Mouse (Mus musculus) spleen, postnatal 10 days (tissue): Measurements from ENCODE around the gene Ttpal.
"Not testable (repeated sequence)": the region's sequence is repeated elsewhere in the genome, so short reads cannot be mapped to it uniquely, and the experiment has no call there.

Source experiments
- DNase-seq, 2 experiments: peaks; one replicate each; pipeline ENCODE4 v3.0.0; 2021 to 2022; ENCODE audit warnings: low spot score in 2 of 2

Gene Ttpal

DNA sequence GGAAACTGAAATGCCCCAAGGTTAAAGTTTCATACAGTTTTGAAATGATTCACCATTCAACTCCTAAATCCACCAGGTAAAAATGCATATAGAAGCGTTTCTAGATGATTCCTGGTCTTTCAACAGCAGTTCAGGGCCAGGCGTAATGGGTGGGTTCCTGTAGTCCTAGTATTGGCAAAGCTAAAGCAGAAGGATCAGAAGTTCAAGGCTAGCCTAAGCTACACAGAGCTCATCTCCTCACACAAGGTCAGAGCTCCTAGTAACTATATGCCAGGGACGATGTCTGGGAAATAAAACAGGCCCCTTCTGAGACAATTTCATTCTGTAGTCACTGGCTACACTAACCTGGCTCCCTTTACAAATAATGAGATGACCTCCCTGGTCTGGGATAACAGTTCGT, 29.1 kb downstream of the Ttpal start:
- DNase-seq: no peak

DNA sequence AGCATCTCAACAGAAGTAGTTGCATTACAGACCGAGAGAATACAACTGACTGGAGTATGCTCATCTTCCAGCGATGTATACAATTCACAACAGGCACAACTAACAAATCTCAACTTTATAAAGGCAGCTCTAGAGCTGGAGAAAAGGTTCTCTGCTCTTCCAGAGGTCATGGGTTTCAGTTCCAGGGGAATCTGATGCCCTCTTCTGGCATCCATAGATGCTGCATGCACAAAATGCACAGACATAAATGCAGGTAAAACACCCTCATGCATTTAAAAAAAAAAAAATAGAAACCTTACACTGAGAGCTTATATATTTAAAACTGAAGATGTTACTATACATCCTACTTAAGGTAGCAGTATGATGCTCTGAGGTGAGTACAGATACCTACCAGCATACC, 29.6 kb downstream of the Ttpal start:
- no peak for DNase-seq

DNA sequence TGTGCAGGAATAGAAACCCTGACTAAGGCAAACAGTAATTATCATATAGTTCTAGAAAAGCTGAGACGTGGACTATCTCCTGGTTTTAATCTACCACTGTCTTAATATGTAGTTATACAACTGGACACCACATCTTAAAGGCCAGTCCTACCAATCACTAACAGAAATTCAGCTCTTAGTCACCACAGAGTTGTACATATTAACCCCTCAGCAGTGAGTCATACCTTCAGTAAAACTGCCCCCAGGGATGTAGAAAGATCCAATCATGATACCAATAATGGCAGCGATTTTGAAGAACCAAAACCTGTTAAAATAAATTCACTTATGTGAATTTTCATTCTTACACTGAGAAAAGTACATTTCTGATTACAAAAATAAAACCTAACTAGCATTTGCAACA, 32.1 kb downstream of the Ttpal start:
- no peak for DNase-seq

DNA sequence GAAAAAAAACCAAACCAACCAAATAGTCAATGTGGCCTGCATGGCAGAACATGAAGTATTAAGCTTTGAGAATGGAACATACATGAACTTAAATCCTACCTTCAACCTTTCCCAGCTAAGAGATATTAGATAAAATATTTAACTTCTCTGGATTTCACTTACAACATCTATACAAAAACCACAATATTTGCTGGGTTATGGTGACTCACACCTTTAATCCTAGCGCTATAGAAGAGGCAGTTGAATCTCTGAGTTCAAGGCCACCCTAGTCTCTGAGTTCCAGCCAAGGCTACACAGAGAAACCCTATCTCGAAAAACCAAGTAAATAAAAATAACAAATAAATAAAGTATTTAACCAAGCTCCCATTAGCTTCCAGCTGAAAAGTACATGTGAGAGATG, 33.9 kb downstream of the Ttpal start:
- DNase-seq: no peak

DNA sequence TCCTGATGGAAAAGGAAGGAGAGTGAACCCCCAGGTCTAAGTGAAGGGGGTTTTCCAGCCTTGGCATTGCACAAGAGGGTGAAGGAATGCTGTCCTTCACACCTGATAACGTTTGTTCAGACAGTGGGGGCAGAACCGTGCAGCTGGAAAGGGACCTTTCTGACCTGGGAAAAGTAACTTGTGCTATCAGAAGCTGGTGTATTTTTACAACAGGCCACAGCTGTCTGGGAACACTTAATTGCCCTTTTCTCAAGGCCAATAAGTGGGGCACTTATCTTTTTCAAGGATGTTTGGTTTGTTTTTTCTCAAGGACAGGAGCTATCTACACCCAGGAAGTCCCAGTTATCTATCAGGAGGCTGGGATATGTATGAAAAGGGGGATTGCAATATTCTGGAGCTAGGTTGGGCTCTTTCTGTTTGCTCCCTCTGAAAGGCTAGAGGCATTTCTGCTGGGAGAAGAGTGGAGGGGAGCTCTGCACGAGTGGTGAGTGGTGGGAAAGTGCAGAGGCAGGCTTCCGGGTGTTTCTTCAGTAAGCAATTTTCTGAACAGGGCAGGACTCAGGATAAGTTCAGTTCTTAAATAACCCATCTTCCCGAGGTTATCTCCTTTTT, 35.6 kb downstream of the Ttpal start:
- no peak for DNase-seq

DNA sequence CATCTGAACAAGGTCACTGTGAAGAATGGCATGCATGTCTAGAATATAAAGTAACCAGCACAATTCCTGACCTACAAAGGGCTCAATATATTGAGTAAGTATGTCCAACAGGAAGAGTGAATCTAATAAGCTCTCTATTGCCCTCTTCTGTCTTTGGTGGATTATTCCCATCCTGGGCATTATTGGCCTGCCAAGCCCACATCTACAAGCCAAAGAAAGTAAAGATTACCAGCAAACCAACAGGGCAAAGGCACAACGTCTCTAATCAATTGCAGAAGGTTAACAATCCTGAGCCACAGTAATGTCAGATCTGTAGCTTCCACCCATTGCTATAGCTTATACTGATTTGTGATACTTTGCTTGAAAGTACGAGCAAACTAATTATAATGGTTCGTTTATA, 38.4 kb downstream of the Ttpal start:
- no peak for DNase-seq

DNA sequence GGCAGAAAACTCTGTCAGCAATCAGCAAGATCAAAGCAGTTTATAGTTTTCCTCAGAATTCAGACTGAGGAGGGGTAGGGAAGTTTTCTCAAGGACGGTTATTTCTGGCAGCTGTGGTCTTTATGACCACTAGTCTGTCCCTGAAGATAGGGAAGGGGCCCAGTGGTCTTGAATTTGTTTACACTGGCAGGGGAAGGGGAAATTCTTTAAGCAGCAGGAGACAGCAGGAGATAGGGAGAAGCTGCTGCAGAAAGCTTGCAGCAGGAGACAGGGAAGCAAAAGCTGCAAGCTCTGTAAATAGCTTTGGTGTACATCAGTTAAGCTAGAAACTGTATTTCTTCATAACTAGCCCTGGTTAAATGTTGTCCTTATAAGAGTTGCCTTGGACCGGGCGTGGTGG, 39.6 kb downstream of the Ttpal start:
- no peak for DNase-seq

DNA sequence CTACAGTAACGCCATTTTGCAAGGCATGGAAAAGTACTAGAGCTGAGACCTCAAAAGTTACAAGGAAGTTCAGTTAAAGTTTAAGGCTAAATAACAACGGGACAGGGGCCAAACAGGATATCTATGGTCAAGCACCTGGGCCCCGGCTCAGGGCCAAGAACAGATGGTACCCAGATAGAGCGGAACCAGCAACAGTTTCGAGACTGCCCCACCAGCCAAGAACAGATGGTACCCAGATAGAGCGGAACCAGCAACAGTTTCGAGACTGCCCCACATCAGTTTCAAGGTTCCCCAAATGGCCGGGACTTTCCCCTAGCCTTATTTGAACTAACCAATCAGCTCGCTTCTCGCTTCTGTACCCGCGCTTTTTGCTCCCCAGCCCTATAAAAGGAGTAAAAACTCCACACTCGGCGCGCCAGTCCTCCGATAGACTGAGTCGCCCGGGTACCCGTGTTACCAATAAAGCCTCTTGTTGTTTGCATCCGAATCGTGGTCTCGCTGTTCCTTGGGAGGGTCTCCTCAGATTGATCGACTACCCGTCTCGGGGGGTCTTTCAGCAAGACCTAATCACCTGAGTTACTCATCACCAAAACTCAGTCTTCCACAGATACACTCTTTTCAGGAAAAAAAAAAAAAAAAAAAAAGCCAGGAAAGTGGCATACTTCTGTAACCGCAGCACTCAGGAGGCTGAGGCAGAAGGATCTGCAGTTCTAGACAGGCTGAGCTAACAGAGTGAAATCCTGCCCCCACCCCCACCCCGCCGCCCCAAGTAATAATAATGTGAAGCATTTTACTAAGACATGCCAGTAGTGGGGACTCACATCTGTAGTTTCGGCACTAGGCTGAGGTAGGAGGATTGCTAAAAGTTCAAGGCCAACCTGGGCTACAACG, 40.8 kb downstream of the Ttpal start:
- peak; percentile 80 to 90 for DNase-seq

DNA sequence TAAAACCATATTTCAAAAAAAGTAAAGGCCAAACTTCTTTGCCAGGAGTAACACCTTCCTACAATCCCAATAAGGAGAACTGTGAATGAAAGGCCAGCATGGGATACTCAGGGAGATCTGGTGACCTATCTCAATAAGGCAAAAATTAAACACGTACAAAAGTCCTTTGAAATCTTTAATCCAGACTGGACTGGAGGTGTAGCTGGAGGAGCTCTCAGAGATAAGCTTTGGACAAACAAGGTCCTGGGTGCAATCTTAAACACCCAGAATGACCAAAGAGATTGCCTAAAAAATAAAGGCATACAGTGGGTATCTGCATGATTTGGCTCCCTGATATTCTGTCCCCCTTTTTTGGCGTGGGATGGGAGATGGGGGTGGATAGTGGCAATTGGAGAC, 41.5 kb downstream of the Ttpal start:
- DNase-seq: no peak

DNA sequence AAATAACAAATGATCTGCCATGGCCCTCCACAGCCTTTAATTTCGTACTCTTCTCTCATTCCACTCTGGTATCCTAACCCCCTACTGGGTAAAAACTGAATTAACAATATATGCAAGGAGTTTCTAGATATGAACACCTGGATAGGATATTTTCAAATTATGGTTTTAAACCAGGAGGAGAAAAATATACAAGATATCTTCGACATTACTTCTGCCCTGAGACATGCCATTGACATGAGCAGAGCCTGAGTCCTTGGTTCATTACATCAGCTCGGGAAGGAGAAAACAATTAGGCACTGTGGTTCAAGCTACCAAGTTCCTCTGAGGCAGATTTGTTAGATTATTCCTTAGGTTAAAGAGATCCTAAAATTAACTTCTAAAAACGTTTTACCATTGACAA, 41.9 kb downstream of the Ttpal start:
- no peak for DNase-seq

DNA sequence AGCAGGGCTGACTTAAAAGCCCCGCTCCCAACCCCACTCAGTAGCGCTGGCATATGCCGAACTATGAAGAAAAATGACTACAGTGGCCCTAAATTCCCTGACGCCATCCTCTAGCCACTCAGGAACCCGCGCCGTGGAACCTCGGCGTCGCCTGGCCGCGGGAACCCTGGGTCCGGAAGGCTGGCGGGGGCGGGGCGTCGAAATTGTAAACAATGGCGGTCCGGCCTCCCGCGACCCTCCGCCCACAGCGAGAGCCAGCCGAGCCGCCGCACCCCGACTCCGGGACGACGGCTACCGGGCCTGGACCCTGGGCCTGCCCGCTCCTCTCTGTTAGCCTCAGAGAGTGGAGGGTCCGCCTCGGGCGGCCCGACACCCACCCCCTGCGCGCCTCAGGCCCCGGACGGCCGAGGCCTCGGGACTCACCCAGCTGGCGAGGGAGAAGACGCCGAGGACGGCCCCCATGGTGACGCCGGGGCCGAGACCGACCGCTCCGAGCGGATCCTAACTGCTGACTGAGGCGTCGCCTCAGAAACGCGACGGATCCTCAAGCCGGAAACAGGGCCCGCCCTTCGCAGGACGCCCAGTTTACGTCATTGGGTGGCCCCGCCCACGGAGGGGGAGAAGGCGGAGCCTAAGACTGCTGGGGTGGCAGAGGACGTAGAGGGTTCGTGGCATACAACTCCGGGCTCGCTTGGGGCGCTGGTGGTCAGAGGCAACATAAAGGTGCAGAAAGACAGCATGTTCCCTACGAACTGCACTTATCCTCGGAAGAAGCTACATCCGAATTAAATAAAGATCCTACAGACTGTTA, 42.7 kb downstream of the Ttpal start, which contains the start of gene Serinc3:
TSS of gene Serinc3 (minus strand) at position 557 of the 811 bp plus-strand sequence.
- peak; percentile 100 for DNase-seq

DNA sequence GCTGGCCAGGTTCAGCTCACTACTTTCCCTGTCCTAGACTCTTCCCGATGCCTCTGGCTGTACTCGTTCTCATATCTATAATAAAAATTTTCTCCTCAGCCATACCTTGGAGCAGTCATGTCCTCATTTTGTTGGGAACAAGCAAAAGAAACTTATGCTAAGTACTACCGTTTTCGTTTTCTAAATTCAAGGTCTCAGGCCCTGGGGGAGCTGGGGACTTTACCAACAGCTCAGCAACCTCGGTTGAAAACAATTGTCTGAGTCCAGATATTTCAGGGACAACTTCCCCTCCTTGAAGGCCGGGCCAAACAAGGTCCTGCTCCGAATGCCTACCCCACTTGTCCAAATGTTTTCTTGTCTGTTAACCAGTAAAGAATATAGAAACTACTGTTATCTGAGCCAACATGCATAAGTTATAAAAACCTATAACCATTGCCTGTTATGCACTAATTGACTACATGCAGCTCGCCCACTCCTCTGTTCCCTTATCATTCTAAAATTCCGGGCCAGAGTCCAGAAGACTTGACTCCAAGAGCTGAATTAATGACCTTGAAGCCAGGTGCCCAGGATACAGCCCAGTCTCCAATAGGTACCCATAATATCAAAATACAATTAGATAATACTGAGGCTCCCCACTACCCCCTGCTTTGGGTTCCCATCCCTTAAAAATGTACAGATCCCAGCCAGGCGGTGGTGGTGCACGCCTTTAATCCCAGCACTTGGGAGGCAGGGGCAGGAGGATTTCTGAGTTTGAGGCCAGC, 43.8 kb downstream of the Ttpal start:
- DNase-seq: peak in 1 of 2 experiments; percentile 42

DNA sequence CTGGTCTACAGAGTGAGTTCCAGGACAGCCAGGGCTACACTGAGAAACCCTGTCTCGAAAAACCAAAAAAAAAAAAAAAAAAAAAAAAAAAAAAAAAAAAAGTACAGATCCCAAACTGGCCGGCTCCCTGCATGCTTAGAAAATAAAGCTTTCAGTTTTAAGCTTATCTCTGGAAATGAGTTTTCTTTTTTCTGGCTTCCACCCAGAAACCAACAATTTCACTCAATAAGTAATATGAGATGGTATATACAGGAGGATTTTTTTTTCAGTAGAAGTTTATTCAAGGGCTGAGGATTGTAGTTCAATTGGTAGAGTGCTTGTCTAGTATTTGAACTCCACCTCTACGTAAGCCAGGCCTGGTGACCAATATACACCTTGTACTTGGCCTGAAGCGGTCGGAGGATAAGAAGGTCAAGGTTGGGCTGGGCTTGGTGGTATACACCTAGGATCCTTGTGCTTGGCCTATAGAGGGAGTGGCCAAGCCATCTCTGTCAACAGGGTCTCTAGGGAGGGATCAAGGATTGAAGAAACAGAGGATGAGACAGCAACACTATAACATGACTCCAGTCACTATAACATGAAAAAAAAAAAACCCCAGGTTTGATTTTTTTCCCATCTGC, 44.5 kb downstream of the Ttpal start:
- no peak for DNase-seq

DNA sequence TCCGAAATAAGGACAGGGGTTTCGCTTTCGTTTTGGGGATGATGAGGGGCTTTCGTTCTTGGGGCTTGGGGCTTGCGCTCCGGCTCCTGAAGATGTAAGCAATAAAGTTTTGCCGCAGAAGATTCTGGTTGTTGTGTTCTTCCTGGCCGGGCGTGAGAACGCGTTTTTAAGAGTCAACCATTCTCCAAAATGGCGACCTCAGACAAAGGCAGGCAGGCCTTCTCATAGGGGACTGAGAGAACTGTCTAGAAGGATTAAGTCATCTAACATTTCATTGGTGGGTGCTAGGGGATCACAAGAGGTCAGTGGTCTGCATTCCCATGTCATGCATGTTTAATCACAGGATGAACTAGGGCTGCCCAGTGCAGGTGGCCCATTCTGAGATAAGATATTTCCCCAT, 53.6 kb downstream of the Ttpal start:
- not testable (repeated sequence) for DNase-seq

DNA sequence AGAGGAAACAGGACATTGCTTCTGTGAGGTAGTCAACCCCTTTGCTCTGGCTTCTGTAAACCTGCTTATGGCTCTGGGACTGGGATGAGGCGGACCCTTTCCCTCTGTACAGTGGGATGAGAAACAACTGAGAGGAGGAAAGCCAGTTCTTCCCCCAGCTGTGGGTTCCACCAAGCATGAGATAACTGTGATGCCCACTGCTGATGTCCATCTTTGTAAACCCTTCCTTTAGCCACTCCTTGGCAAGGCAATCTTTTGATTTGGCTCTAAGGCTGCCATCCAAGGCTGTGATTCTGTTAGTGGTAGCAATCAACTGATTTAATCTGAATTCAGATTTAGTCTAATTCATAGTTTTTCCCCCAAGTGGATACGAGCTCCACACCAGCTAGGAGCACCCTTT, 55.4 kb downstream of the Ttpal start:
- no peak for DNase-seq

DNA sequence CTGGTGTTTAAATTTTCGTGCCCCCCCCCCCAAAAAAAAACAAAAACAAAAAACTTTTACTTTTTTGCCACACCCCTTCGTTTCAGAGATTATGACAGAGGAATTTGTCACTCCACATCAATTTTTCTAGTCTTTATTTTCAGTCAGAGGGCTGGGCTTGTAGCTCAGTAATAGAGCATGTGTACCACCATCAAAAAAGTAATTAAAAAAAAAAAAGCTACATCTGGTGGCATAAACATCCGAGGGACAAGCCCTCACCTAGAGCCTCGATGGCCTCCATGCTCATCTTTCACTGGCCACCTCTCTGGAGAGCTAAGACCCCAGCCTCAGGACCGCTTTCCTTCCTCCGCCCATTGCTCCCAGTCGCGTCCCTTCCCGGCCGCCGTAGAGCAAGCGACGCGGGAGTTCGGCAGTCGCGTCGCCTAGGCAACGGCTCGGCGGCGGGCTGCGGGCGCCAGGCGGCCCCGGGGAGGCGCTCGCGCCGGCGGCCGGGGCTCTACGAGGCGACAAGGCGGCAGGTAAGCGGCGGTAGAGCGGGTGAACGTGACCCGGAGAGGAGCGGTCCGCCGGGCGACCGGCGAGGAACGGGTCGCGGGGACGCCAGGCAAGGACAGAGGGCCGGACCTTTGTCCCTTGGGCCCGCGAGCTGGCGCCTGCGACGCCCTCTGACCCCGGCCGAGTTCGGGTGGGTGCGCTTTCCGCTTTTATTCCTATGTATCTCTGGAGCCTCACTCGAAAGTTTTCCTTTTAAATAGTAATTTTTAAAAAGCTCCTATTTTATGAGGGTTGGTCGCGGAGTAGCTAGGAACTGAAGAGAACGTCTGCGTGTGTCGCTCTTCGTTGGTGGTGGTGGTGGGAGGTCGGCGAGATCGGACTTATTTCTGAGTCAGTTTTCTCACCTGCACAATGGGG, 56.1 kb downstream of the Ttpal start, which contains the start of gene Pkig:
TSS of gene Pkig (plus strand) at position 412 of the 912 bp plus-strand sequence.
- DNase-seq: peak; percentile 83 to 91

DNA sequence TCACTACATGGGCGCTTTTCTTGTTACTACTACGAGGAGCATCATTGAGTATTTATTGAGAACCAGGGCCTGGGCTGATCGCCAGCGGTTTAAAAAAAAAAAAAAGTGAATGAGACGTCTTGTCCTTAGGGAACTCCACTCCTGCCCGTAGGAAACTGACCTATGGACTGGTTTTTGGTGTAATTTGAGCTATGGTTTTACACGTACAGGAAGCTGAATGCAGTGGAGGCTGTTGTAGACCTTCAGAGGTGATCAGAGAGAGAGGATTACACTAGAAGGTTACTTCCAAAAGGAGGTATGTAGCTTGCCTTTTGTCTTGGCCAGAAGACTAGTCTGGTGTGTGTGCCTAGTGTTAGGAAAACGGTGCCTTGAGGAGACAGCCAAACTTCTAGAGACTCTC, 56.8 kb downstream of the Ttpal start:
- DNase-seq: peak; percentile 41 to 55

DNA sequence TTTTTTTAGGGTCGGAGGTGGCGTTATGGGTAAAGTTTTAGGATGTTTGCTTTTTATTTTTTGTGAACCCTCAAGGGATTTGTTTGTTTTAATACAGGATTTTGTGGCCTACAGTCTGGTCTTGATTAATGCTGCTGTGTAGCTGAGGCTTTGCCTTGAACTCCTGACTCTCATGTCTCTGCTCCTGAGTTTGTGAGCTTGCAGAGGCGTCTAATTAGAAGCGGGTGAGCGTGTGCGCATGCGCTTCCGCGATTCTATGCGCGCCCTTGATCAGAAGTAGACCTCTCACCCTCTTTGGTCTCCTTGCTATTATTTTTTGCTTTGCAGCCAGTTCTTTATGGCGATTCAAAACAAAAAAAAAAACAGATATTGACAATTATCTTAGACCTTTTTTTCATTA, 57.3 kb downstream of the Ttpal start:
- DNase-seq: peak in 1 of 2 experiments; percentile 40

DNA sequence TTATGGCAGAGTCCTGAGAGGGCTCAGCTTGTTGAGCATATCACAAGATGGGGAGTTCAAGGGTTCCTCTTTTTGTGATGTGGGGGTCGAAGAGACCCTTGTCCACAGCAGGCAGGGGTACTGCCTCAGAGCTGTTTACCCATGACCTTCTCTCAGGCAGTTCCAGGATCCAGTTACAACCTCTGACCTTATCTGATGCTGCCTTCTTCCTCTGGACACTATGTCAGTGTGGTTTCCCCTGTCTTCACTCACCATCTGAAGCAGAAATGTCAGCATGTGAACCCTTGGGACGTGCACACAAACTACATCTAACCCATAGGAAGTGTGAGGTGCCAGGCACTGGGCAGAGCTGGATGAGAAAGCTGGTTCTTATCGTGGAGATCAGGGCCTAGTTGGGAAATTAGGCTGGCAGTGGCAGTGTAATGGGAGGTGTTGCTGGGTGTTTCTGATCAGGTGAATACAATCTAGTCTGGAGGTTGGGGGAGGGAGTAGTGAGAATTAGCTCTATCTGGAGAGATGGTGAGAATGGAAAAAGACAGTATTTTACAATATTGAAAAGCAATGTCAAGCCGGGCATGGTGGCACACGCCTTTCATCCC, 58.1 kb downstream of the Ttpal start:
- DNase-seq: no peak
